Mouse (Mus musculus): ENCODE measurements around the gene Pwwp2a. TPM values are rescaled to one million over a fixed set of nuclear protein-coding genes. Genes with fewer than 3 reads are reported as not detected.

Pwwp2a gene
- total RNA-seq (2022), result 10 to 100 TPM; 28.6 to 46.7 (median 35.5) TPM

DNA sequence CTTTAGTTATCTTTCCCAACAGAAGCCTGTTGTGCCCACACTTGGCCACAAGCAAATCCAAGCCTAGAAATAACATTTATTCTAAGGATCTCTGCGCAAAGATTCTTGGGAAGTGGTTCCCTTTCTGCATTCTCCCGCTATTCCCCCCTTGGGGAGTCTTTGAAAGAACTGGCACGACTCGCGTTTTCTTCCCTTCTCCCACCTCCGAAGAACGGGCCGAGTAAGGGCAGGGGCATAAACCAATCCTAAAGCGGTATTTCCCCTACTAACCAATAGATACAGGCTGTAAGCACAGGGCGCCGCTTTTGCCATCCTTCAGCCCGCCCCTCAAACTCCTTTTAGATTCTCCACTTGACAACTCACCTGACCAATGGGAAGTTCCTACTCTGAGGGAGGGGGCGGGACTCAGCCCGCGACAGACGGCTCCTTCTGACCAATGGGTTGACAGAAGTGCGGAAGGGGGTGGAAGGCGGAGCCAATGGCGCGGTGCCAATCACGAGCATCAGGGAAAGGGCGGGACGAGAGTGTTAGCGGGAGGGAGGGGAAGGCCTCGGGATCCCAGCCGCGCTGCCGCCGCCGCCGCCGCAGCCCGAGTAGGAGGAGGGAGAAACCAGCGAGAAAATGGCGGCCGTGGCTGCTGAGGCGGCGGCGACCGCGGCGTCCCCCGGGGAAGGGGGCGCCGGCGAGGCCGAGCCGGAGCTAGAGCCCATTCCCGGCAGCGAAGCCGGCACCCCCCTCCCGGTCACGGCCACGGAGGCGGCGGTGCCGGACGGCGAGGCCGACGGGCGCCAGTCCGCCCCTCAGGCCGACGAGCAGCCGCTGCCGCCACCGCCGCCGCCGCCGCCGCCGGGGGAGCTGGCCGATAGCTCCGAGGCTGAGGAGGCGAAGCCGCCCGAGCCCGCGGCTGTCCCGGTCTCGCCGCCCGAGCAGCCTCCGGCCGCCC is at the start of gene Pwwp2a:
Gene Pwwp2a (plus strand): TSS at position 527 of the 943 bp plus-strand sequence.
- DNase-seq, result peak; percentile 99

DNA sequence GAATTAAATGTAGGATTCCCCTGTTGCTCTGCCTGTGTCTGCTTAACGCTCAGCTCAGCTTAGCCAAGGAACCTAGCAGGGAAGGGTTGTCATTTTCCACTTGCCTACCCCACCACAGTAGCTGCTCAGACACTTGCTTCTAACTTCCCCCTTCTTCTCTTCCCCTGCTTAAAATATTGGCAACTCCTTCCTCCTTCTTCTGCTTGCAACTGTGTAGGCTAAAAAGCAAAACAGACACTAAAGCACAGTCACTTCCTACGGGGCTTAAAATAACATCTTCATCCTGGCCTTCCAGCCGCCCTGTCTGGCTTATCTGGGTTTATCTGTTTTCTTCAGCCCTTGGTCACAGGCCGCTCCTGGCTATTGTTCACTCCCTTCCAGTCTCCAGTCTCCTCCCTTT is 49.2 kb upstream of the Pwwp2a start:
- no peak for DNase-seq

- DNase-seq, result no peak
Observed at GRCm38 (mm10) chr11:43633165-43633564, 48.6 kb upstream of the Pwwp2a start.

DNA sequence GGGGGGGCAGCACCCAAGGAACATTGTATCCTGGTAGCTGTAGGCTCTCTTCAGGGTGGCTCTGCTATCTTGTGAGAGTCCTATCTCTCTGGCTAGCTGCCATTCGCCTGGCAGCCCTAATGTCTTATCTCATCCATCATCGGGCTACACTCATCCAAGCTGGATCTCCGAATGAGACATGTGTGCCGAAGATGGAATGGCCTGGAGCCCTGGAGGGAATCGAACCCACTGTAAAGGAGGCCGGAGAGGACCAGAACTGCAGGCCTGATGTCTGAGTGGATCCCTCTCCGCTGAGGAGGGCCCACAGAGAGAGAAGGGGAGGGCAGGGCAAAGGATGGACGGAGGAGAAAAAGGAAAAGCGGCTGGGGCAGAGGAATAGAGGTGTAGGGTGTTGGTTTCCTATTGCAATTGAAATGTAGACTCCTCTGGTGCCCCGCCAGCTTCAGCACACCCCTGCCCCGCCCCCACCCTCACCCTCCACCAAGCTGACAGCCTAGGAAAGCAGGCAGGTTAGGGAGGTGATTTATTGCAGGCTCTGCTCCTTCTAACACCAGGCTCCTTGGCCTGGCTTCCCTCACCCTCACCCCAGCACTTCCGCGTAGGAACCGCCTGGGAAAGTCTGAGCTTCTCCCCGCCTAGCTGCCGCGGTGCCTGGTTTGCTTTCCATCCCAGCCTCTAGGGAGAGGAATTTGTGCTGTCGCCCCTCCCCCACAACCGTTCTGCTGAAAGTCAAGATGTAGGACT is 48.0 kb upstream of the Pwwp2a start:
- DNase-seq, result peak; percentile 45

GRCm38 (mm10) chr11:43636761-43637160 is 45.0 kb upstream of the Pwwp2a start:
- DNase-seq, result no peak

DNA sequence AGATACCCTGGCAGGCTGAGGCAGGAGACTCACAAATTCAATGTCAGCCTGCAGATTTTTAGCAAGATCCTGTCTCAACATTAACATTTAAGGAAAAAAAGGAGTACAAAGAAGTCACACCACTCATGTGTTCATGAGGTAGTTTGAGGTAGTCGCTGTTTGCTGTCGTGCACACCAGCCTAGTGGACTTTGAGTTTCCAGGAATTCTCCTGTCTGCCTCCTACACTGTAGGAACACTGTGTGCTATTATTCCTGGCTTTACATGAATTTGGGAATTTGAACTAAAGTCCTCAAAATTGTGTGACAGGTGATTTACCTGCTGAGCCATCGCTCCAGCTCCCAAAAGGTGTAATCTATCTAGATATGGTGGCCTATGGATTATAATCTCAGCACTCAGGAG is 43.3 kb upstream of the Pwwp2a start:
- DNase-seq, result no peak

DNA sequence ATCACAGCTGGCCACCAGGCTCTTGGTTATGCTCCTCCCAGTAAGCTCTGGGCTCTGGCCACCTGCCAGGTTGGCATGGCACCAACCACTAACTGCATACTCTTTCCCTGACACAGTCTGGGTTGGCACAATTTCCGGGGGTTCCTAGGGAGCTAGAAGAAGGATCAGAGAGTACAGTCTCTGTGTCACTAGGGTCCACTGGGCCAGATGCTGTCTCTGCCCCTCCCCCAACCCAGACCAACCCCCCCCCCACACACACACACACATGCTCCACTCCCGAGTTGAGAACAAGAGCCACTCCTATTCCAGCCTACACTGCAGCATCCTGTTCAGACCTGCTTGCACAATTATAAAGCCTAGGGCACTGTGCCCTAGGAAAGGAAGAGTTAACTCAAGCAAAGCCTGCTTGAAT is 38.6 kb upstream of the Pwwp2a start:
- peak; percentile 82 for DNase-seq

GRCm38 (mm10) chr11:43645286-43645685 is 36.5 kb upstream of the Pwwp2a start:
- DNase-seq, result no peak

GRCm38 (mm10) chr11:43653051-43653475 is 28.7 kb upstream of the Pwwp2a start:
- no peak for DNase-seq

DNA sequence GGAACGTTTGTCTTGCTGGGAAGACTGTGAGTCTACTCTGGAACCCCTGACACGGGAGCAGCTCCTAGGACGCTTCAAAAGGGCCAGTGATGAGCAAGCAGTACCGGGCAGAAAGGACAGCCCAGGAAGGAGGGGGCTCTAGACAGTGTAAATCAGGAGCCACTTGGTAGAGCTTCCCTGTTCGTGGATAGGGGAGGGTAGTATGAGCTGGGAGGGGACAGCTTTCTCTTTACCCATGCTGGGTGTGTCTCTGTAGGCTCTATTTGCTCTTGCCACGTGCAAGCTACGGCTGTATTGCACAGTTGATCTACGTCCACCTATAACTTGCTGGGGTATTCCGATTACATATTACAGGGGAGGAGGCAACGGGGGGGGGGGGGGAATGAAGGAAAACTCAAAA is 25.3 kb upstream of the Pwwp2a start:
- DNase-seq, result no peak

GRCm38 (mm10) chr11:43658010-43658409 is 23.8 kb upstream of the Pwwp2a start:
- no peak for DNase-seq

DNA sequence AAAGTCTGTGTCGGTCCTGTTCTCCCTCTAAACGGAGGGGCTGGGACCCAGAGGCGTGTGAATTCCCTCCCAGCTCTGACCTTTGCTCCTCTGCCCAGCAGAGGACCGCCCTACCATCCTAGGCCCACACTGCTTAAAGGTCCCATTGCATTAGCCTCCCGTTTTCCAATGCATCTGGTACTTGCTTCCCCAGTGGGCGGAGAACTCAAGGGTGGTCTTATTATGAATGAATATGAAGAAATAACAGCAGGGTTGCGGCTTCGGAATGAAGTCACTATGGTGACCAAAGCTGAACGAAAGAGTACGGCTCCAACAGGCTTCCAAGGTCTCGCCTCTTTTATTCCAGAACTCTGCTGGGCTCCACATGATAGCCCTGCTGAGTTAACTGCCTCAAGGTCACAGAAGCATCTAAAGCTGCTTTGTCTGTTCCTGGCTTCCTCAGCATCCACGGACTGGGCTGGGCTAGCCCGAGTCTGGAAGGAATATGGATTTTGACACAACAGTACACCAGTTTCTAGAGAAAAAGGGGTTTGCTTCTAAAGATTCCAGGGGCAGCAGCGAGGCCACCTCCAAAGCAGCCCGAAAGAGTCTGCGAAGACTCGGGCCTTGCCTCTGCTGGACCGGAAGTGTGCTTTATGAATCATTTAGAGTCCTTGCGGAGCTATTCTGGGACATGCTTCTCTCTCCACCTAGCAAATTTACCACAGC is 14.6 kb upstream of the Pwwp2a start:
- DNase-seq, result peak; percentile 44

- DNase-seq, result peak; percentile 36
Observed at GRCm38 (mm10) chr11:43682415-43683217, 818 bp downstream of the Pwwp2a start.

- DNase-seq, result no peak
Observed at GRCm38 (mm10) chr11:43688850-43689249, 7.1 kb downstream of the Pwwp2a start.

DNA sequence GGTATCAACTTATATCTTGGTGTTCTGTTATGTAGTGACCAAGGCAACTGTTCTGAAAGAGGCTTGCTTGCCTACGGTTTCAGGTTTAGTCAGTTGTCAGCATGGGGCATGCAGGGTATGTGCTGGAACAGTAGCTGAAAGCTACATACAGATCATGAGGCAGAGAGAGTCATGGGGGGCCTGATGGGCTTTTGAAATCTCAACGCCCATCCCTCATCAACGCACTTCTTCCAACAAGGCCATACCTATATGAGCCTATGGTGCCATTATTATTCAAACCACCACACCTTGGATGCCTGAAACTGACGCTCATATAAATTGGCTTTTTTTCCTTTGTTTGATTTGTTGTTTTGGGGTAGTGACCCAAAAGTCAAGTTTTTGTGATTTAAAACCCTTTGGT is 14.8 kb downstream of the Pwwp2a start:
- DNase-seq, result no peak

GRCm38 (mm10) chr11:43698621-43699020 is 16.8 kb downstream of the Pwwp2a start:
- DNase-seq, result no peak

- no peak for DNase-seq
Observed at GRCm38 (mm10) chr11:43700291-43700690, 18.5 kb downstream of the Pwwp2a start.

- DNase-seq, result peak; percentile 14
Observed at GRCm38 (mm10) chr11:43703552-43703951, 21.8 kb downstream of the Pwwp2a start.

GRCm38 (mm10) chr11:43705751-43706150 is 24.0 kb downstream of the Pwwp2a start:
- no peak for DNase-seq

DNA sequence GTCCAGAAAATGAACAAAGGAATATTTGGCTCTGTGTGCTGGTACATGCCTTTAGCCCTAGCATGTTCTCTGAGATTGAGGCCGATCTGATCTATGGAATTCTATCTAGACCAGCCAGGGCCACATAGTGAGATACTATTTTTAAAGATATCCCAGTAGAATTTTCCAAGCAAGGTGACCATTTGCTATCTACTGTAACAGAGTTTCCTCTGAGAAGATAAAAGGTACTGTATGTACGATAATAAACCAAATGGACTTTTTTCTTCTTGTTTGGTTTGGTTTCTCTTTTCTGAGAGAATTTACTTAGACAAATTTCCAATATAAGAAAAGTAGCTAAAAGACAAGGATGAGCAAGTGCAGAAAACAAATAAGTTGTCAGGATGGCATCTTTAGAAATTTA is 26.6 kb downstream of the Pwwp2a start:
- DNase-seq, result no peak

GRCm38 (mm10) chr11:43712178-43712577 is 30.4 kb downstream of the Pwwp2a start:
- DNase-seq, result no peak

DNA sequence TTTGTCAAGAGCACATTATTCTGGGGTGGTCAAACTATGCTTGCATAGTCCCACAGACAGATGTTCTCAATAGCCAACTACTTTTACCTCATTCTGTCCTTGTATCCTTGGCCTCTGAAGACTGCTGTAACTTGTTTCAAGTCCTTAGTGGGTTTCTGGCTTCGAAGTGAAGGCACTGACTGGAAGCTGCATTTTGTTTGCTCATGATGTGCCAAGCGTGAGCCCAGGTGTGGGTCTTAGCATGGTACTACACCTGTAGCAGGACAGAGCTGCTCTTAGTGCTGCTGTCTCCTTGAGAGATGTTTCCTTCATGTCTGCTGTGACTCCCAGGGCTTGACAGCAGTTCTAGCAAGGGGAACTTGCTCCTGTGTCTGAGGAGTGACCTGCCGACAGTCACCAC is 41.6 kb downstream of the Pwwp2a start:
- DNase-seq, result no peak
